Mouse (Mus musculus) neural tube, embryonic 14.5 days (tissue): ENCODE measurements around the gene Rufy4. TPM values are rescaled to one million over a fixed set of nuclear protein-coding genes. Genes with fewer than 3 reads are reported as not detected.
"Not testable (repeated sequence)": the region's sequence is repeated elsewhere in the genome, so short reads cannot be mapped to it uniquely, and the experiment has no call there.

ENCODE experiments used
- ATAC-seq: fragments of 200-750 bp; cut with Nextera tagmentation; 2 replicates; pipeline ENCODE4 v1.8.0; 2017; ENCODE audit warnings: low read depth, mild to moderate bottlenecking, moderate TSS enrichment, moderate library complexity
- H3K27ac ChIP-seq: fragments of 300-500 bp; sonication (generic); 2 replicates; pipeline ENCODE4 v1.5.1; 2014; ENCODE audit warnings: low read depth, mild to moderate bottlenecking, control low read depth, low read length, moderate library complexity, mixed read lengths
- H3K27me3 ChIP-seq: fragments of 300-500 bp; sonication (generic); 2 replicates; pipeline ENCODE4 v1.6.1; 2014; ENCODE audit warnings: low read length; ENCODE audit not compliant: control insufficient read depth, insufficient read depth
- H3K36me3 ChIP-seq: fragments of 300-500 bp; sonication (generic); 2 replicates; pipeline ENCODE4 v1.6.1; 2014; ENCODE audit warnings: low read length, mixed read lengths; ENCODE audit not compliant: control insufficient read depth, insufficient read depth
- H3K4me1 ChIP-seq: fragments of 300-500 bp; sonication (generic); 2 replicates; pipeline ENCODE4 v1.6.1; 2014; ENCODE audit warnings: low read length; ENCODE audit not compliant: control insufficient read depth, insufficient read depth
- H3K4me2 ChIP-seq: fragments of 300-500 bp; sonication (generic); 2 replicates; pipeline ENCODE4 v1.6.1; 2014; ENCODE audit warnings: mild to moderate bottlenecking, low read depth, low read length, control low read depth
- H3K4me3 ChIP-seq: fragments of 300-500 bp; sonication (generic); 2 replicates; pipeline ENCODE4 v1.5.1; 2014; ENCODE audit warnings: low read depth, low read length, control low read depth, mixed read lengths
- H3K9ac ChIP-seq: fragments of 300-500 bp; sonication (generic); replicated peaks from 2 replicates; pipeline ENCODE4 v1.6.1; 2014; ENCODE audit warnings: low read depth, mild to moderate bottlenecking, control low read depth, low read length, mixed read lengths
- H3K9me3 ChIP-seq: fragments of 300-500 bp; sonication (generic); 2 replicates; pipeline ENCODE4 v1.6.1; 2016; ENCODE audit warnings: low read length; ENCODE audit not compliant: control insufficient read depth
- WGBS: fragments of 180-500 bp; shearing (Covaris S2); extraction: QIAGEN DNeasy Blood & Tissue Kit; methylation state at CpG from one replicate; pipeline ENCODE4 v1.1.7; 2014; 5-methylcytosine and 5-hydroxymethylcytosine counted together
- polyA plus RNA-seq: library from polyadenylated mRNA; unstranded; fragments of >200 nt; fragmentation: Nextera tagmentation; extraction: Ambion mirVana; gene quantifications from 2 replicates; pipeline ENCODE4 v1.2.1, GENCODE M21; 2014

Gene Rufy4
- polyA plus RNA-seq, 1 experiment from 2014 or later = 0.15 TPM

GRCm38 (mm10) chr1:74153461-74154184, 28.3 kb downstream of the Rufy4 start, which contains the start of gene Cxcr2:
Cxcr2 (plus strand) TSS chr1:74153989.
- Histone ChIP-seq H3K9me3 (no peaks in the 10 kb centered on the region), H3K36me3 (no peaks in the 10 kb centered on the region), H3K4me1 (no peaks in the 10 kb centered on the region), H3K27me3 (no peaks in the 10 kb centered on the region), H3K4me2 (no peak within 1 kb of the TSS), H3K4me3 (no peak within 1 kb of the TSS), H3K27ac (no peak within 1 kb of the TSS), H3K9ac (no peak within 1 kb of the TSS)
- no peak for ATAC-seq
- WGBS = 78% methylated on average over 8 of the region's 8 CpGs

GRCm38 (mm10) chr1:74155435-74156012, 30.2 kb downstream of the Rufy4 start:
- Histone ChIP-seq H3K27ac (no peak overlapping the region), H3K9me3 (no peaks in the 10 kb centered on the region), H3K36me3 (no peaks in the 10 kb centered on the region), H3K9ac (no peak overlapping the region), H3K4me1 (no peaks in the 10 kb centered on the region), H3K27me3 (no peaks in the 10 kb centered on the region), H3K4me3 (no peak overlapping the region), H3K4me2 (no peak overlapping the region)
- WGBS = 89% methylated on average over 6 of the region's 6 CpGs
- no peak for ATAC-seq

- no peak for ATAC-seq
- H3K4me1 ChIP-seq = no peaks in the 10 kb centered on the region
- WGBS = 74% methylated on average over 14 of the region's 14 CpGs
- no peak overlapping the region for H3K4me2 ChIP-seq
- no peak overlapping the region for H3K27ac ChIP-seq
- H3K9me3 ChIP-seq = no peaks in the 10 kb centered on the region
- H3K4me3 ChIP-seq = no peak overlapping the region
- no peak overlapping the region for H3K9ac ChIP-seq
- H3K27me3 ChIP-seq = no peaks in the 10 kb centered on the region
- H3K36me3 ChIP-seq = no peaks in the 10 kb centered on the region
These were observed 31.1 kb downstream of the Rufy4 start for GRCm38 (mm10) chr1:74156381-74156910.

GRCm38 (mm10) chr1:74159613-74160012, 34.3 kb downstream of the Rufy4 start:
- H3K4me2 ChIP-seq, H3K36me3 ChIP-seq, ATAC-seq: not testable (repeated sequence)

GRCm38 (mm10) chr1:74160036-74160435, 34.7 kb downstream of the Rufy4 start:
- no peak for ATAC-seq

More at GRCm38 (mm10) chr1:74159613-74160012, 34.3 kb downstream of the Rufy4 start:
- not testable (repeated sequence) for H3K9me3 ChIP-seq, H3K4me1 ChIP-seq, H3K4me3 ChIP-seq, H3K9ac ChIP-seq, H3K27me3 ChIP-seq, H3K27ac ChIP-seq
- 90% methylated on average over 4 of the region's 5 CpGs for WGBS

GRCm38 (mm10) chr1:74167136-74167535, 41.8 kb downstream of the Rufy4 start:
- Histone ChIP-seq H3K4me1 (no peaks in the 10 kb centered on the region), H3K4me2 (no peak overlapping the region), H3K4me3 (no peak overlapping the region), H3K9me3 (no peaks in the 10 kb centered on the region), H3K9ac (no peak overlapping the region), H3K27ac (no peak overlapping the region), H3K36me3 (no peaks in the 10 kb centered on the region), H3K27me3 (no peaks in the 10 kb centered on the region)
- 85% methylated on average over 5 of the region's 5 CpGs for WGBS
- no peak for ATAC-seq

More at GRCm38 (mm10) chr1:74160036-74160435, 34.7 kb downstream of the Rufy4 start:
- H3K4me3 ChIP-seq = no peak overlapping the region
- no peak overlapping the region for H3K27ac ChIP-seq
- 79% methylated on average over 2 of the region's 2 CpGs for WGBS
- H3K9ac ChIP-seq = no peak overlapping the region
- no peaks in the 10 kb centered on the region for H3K4me1 ChIP-seq
- no peaks in the 10 kb centered on the region for H3K9me3 ChIP-seq
- no peaks in the 10 kb centered on the region for H3K36me3 ChIP-seq
- no peak overlapping the region for H3K4me2 ChIP-seq
- H3K27me3 ChIP-seq = no peaks in the 10 kb centered on the region

- H3K4me3 ChIP-seq = no peak overlapping the region
- H3K4me1 ChIP-seq = no peaks in the 10 kb centered on the region
- H3K36me3 ChIP-seq = no peaks in the 10 kb centered on the region
- H3K9me3 ChIP-seq = no peaks in the 10 kb centered on the region
- no peak for ATAC-seq
- H3K27me3 ChIP-seq = no peaks in the 10 kb centered on the region
- H3K4me2 ChIP-seq = no peak overlapping the region
- no peak overlapping the region for H3K27ac ChIP-seq
- no peak overlapping the region for H3K9ac ChIP-seq
- 85% methylated on average over 3 of the region's 3 CpGs for WGBS
These were observed 44.4 kb downstream of the Rufy4 start for GRCm38 (mm10) chr1:74169721-74170120.

- H3K4me1 ChIP-seq = no peaks in the 10 kb centered on the region
- H3K27ac ChIP-seq = no peak overlapping the region
- H3K9ac ChIP-seq = no peak overlapping the region
- no peak overlapping the region for H3K4me3 ChIP-seq
- 87% methylated on average over 3 of the region's 3 CpGs for WGBS
- H3K27me3 ChIP-seq = no peaks in the 10 kb centered on the region
- no peak for ATAC-seq
- H3K9me3 ChIP-seq = no peaks in the 10 kb centered on the region
- H3K4me2 ChIP-seq = no peak overlapping the region
- no peaks in the 10 kb centered on the region for H3K36me3 ChIP-seq
These were observed 47.4 kb downstream of the Rufy4 start for GRCm38 (mm10) chr1:74172722-74173121.

- Histone ChIP-seq H3K4me3 (no peak overlapping the region), H3K9me3 (no peaks in the 10 kb centered on the region), H3K36me3 (no peaks in the 10 kb centered on the region), H3K4me1 (no peaks in the 10 kb centered on the region), H3K4me2 (no peak overlapping the region), H3K27me3 (no peaks in the 10 kb centered on the region), H3K27ac (no peak overlapping the region), H3K9ac (no peak overlapping the region)
- ATAC-seq = no peak
- WGBS = 81% methylated on average over 4 of the region's 4 CpGs
These were observed 50.4 kb downstream of the Rufy4 start for GRCm38 (mm10) chr1:74175731-74176130.
